Mouse (Mus musculus) heart, postnatal 4 days (tissue): ENCODE measurements around the gene Adarb1. TPM values are rescaled to one million over a fixed set of nuclear protein-coding genes. Genes with fewer than 3 reads are reported as not detected.

Experiments
- DNase-seq: peaks from one replicate; pipeline ENCODE4 v3.0.0; 2021
- total RNA-seq, 2 experiments: library from RNA; stranded (reverse); gene quantifications; 2 replicates each; pipeline ENCODE4 v1.2.3; 2021

Gene Adarb1
- total RNA-seq, result 10 to 100 TPM; 20.9 to 23.3 TPM

GRCm38 (mm10) chr10:77418138-77418537 lies at the start of gene Adarb1:
Gene Adarb1, minus strand, starts transcription at chr10:77418270.
- DNase-seq, result peak; percentile 94

GRCm38 (mm10) chr10:77467407-77467806 lies 49.3 kb upstream of the Adarb1 start:
- no peak for DNase-seq

- no peak for DNase-seq
These were observed 47.8 kb upstream of the Adarb1 start for GRCm38 (mm10) chr10:77465902-77466301.

DNA sequence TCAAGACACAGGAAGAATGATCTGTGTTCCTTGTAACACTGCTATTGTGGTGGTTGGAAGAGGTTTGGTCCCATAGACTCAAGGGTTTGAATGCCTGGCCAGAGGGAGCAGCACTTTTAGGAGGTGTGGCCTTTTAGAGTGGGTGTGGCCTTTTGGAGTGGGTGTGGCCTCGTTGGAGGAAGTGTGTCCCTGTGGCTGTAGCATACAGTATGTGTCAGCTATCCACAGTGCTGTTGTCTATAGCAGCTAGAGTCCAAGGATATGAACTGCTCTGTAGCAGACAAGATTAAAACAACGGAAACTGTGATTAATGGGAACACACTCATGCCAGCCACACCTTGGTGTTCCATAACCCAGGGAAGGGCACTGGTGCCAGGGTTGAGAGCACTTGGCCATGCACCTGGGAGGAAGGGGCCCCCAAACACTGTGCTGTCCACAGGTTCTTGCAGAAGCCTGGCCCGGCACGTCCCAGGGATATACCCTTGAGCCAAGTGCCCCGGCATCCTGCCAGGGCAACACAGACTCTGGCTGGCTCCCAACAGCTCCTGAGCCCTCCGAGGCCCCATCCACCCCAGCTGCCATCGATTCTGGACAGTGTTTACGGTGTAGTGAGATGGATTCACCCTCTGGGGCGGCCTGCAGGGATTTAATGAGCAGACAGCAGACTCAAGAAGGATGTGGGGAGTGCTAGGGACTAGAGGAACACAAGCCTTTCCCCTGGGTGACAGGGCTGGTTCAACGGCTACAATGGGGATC lies 46.3 kb upstream of the Adarb1 start:
- peak; percentile 92 for DNase-seq

DNA sequence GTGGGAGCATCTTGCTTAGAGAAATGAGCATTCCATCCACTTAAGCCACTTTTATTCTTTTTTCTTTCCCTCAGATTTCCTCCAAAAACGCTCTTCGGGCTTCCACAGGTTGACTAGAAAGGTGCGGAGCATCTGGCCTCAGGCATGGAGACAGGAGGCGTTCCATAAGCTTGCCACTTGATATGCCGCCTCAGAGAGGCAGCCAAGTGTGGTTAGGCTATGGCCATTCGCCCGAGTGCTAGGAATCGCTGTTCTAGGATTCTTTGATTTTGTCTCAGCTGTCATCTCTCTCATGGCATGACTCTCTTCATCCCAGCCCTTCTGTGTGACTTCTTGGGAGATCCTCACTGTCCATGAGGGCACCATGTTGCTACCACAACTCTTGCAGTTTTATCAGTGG lies 43.1 kb upstream of the Adarb1 start:
- no peak for DNase-seq

DNA sequence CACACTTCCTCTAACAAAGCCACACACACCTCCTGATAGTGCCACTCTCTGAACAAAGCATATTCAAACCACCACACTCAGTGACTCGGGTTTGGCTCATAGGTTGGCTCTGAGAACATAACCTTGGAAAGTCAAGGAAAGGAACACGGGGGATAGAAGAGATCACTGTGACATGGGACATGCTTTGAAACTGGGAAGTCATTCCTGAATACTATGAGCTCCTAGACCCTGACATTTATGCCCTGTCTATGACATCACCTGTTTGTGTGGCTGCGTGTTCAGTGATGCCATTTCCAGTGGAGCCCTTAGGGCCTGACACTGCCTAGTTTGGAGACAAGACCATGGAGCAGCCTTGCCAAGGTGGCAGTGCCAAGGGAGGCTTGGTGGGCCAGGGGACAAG lies 39.6 kb upstream of the Adarb1 start:
- no peak for DNase-seq

DNA sequence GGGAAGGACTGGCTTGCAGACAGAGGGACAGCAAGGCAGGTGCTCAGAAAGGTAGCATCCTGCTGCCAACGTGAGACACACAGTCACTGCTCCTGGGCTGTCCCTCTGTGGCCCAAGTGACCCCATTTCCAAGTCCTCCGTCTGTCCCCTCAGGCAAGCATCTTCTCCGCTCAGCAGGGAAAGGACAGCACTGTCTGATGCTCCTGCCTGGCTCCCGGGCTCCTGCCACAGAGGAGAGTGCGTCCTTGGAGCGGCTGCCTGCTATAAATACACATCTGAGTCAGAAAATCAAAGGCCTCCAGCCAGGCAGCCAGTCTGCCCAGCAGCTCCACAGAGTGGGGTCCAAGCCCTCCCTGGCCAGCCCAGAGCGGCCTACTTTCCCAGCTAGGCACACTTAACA lies 38.4 kb upstream of the Adarb1 start:
- DNase-seq, result peak; percentile 75

- no peak for DNase-seq
These were observed 37.4 kb upstream of the Adarb1 start for GRCm38 (mm10) chr10:77455251-77456010.

DNA sequence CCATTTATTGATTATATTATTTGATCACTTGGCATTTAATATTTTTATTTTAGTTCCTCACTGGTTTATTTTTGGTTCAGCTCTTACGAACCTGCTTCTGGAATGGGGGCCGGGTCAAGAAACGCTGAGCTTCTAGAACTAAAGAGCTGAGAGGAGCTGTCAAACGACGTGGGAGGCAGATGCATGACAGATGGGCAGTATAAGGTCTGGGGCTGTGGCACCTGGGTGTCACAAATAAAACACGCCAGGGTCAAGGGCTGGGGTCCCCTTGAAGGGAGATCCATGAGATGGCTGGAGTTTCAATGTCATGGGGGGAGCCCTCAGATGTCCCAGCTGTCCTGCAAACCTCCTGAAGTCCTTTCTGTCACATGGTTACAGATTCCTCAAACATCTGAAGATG lies 36.7 kb upstream of the Adarb1 start:
- DNase-seq, result no peak

DNA sequence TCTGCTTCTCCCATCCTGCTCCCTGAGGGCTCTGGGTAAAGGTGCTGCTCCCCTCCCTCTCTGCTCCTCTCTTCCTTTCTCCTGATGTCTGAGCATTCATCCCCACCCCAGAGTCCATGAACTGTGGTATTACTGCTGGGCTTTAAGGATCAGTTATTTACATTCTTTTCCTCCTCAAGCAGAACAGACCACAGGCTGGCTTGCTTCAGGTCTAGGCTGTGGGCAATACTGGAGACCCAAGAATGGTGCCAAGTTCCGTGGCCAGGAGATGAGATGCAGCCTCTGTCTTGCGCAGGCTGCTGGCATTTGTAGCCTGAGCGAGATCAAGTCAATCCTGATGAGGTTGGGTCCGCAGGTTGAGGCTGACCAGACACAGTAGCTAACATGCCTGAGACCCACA lies 33.8 kb upstream of the Adarb1 start:
- no peak for DNase-seq

GRCm38 (mm10) chr10:77450159-77450464 lies 32.0 kb upstream of the Adarb1 start:
- no peak for DNase-seq

DNA sequence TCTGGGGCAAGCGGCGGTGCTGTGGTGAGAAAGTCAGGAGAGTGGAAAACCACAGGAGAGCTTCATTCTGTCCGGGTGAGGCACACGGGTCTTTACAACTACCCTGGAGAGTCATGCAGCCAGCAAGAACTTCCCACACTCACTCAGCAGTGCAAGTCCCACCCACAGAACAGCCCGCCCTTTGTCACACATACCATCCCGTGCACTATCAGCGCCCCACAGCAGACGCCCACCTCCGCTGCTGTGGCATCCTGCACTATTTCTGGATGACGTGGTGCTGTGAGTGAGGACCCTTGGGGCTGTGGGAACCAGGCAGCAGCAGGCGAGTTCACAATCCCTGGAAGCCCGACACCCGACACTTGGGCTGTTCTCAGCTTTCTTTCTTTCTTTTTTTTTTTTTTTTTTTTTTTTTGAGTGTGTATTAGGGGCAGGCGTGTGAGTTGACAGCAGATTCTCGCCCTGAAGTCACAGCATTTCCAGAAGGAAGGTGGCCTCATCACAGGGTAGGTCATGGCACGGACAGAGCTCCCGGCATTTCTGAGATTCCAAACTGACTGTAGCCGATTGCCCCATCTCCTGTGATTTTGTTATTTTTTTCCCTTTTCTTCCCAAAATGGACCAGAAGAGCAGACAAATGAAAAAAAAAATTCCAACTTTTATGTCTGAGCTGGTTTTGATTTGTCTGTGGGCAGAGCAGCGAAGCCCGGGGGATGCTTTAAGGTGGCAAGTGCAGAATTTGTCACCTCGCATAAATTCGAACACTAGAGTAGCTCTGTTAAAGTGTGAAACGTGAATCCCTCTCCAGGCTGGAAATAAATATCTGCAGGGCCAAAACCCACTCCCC lies 31.5 kb upstream of the Adarb1 start:
- peak; percentile 55 for DNase-seq

DNA sequence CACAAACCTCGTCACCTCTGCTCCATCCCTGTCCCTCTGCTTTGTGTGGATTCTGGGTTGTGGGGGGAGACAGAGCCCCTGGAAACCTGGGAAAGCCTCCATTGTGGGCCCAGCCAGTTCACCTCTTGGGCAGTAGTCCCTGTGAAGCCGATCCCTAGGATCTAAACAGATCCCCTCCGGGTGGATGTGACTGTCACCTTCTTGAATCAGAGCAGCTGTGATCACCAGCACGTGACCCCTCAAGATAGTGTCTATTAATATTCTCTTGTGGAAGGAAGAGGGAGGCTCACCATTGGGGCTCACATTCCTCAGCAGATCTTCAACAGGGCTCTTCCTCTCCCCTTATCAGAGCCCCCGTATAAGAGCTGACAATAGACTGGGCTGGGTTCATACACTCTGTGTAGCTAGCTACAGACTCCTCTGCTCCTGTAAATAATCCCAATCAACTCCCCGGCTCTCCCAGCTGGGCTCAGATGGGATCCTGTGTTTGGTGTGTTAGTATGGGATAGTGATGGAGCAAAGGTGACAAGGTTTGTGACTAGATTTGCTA lies 30.7 kb upstream of the Adarb1 start:
- no peak for DNase-seq

GRCm38 (mm10) chr10:77448209-77448608 lies 30.1 kb upstream of the Adarb1 start:
- no peak for DNase-seq

GRCm38 (mm10) chr10:77447755-77448154 lies 29.7 kb upstream of the Adarb1 start:
- DNase-seq, result peak; percentile 68

GRCm38 (mm10) chr10:77442250-77442649 lies 24.2 kb upstream of the Adarb1 start:
- no peak for DNase-seq

DNA sequence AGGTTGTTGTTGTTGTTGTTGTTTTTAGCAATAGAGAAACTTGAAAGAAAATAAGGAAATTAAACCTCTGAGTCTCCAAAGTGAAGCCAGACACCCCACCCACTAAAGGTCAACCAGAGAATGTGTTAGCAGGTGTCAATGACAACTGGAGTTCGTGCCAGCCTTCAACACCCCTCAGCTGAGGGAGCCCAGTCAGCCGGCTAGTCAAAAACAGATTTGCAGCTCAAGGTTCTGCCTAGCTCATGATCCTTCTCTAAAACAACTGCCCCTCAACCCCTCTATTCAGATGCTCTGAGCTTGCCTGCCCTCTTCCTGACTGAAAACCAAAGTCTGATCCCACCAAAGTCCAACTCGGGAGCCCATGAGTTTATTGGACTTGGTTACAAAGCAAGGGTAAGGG lies 23.7 kb upstream of the Adarb1 start:
- no peak for DNase-seq

DNA sequence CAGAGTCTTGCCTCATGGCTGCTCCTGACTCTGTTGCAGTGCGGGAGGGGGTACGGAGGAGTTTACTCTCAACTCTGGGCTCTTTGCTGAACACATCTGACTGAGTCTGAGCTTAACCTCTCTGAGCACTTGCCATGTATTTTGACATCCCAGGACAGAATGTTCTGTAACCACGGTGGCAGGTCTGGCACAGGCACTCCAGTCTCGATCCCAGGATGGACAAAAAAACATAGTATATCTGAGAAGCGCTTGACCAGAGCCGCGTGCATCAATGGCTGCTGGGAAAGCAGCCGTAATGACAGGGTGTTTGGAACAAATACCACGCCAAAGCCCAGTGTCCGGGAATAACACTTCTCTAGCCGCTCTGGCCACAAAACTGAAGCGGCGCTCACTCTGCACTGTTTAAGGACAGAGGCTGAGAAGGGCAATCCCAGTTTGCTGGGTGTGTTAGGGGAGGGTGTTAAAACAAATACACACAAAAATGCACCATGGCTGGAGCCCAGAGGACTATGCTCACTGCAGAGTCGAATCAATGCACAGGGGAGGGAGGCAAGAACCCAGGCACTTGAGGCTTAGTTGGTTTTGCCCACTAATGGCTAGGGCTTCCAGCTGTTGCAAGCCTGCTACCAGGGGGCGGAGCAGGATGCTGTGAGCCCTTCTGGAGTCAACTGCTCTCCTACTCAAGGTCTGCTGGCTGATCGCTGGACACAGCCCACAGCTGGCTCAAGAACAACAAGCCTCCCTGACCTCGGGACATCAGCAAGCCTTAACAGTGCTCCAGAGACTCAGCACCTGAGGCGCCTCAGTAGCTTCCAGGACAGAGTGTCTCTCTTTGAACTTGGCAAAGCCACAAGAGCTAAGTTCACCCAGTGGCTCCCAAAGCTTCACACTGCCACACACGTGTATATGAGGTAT lies 23.0 kb upstream of the Adarb1 start:
- DNase-seq, result peak; percentile 58

DNA sequence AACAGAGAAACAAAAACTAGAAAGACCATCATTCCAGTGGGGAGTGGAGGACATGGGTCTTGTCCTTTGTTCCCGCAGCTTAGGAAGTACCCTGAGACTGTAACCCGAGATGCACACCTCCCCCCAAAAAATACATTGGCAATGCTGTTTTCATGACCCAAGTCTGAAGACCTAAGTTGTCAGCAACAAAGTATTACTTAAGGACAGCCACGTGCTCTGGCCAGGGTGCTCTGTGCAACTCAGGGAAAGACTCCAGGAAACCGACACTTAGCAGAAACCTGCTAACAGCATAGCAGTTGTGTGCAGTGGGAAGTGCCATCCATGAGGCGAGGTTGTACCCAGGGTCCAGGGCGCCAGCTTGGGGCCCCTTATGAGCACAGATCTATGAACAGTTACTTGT lies 22.2 kb upstream of the Adarb1 start:
- no peak for DNase-seq

DNA sequence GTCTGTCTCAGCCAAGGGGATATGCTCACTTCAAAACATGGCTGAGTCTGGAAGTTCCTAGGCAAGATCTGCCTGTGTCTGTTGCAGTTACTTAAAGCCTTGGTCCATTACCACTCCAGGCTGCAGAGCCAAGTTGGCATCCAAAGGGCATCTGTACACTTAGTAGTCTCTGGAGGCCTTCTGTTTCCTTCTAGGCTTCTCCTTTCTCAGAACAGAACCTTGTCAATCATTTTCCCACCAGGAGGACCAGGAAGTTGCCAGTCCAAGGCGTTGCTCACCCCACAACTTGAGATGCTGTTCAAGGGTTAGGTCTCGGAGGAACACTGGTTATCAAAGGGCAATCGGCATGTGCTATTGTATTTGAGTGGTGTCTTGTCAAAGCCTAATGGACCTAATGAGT lies 21.0 kb upstream of the Adarb1 start:
- no peak for DNase-seq

DNA sequence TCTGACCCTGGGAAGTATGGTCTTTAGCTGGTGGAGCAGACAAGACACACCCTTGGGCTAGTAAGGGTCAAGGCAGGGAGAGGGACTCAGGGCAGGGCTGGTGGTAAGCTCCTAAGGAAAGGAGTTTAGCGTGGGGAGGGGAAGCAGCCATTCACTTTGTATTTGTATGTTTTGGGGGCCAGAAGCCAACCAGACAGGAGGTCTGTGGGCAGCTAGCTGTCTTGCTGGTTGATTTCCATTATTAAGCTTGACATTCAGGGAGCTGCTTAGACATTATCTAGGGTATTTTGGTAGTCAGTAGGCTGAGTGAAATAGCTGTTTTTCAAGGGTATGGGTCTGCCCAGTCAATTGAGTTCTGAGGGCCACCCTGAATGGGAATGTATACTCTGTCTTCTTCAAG lies 20.0 kb upstream of the Adarb1 start:
- no peak for DNase-seq

DNA sequence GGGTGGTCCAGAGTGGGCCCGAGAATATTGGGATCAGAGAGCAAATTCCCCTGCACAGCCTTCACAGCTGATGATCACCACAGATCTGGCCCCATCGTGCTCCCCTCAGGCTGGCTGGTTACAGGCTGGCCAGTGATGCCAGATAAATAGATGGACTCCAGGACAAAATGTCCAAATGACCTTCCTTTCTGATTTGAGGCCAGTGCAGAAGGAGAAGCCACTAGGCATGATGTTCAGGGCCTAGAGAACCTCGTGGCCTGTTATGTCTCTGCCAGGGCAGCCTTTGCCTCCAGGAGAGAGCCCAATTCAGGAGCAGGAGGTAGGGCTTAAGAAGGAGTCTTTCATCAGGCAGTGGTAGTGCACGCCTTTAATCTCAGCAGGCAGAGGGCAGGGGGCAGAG lies 17.3 kb upstream of the Adarb1 start:
- DNase-seq, result no peak
